Mouse (Mus musculus) liver, adult (tissue): ENCODE results near the gene Tmem150c.

Experiments used
- GATA4 ChIP-seq: IDR thresholded peaks from 2 replicates; pipeline ENCODE4 v1.6.1; 2014; ENCODE audit warnings: mild to moderate bottlenecking, low read length; ENCODE audit not compliant: insufficient replicate concordance

Gene Tmem150c

DNA sequence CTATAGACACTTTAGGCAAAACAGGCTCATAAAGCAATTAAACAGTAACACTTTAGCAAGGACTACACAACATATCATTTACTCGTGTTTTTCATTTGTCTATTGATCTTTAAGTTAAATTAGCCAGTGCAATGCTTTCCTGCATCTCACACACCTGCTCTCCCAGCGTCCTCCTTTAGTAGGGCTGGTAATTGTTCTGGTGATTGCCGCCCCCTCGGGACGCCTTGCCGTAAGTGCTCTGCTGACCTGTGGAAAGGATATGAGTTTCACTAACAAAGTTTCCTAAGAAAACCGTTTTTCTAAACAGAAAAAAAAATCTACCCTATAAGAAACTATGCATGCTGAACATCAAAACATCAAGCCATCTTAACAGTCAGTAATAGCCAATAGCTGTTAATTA lies 123.7 kb downstream of the Tmem150c start:
- TF ChIP-seq GATA4, result no peak

DNA sequence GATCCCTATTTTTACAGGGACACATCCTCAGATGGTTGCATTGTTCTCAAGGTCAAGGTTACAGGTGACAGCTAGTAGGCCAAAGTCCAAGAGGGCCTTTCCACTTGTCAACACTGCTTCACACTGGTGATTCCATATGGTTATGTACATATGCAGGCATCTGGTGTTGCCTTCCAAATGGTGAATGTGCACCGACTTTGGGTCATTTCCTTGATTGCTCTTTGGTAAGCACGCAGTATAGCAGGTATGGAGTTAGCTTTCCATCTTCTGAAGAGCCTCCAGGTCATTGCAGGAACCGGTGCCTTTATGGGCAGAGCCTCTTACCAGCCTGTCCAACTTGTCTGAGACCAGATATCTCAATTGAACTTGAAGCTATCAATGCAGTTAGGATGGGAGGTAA lies 127.0 kb downstream of the Tmem150c start:
- no peak for TF ChIP-seq GATA4

DNA sequence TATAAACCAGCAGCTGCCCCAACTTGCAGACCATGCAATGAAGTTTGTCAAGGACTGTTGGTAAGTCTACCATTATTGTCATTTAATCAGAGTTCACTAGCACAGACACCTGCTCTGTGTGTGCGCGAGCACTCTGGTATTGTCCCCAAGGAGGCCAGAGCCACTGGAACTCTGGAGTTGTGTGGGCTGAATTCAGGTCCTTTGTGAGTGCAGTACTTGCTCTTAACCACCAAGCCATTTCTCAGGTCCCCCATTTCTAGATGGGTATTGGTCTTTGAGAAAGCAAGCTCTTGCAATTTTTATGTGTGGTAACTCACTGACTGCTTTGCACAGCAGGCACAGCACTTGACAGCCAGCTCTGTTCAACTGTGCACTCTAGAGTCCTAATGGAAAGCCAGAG lies 127.5 kb downstream of the Tmem150c start:
- TF ChIP-seq GATA4, result no peak

DNA sequence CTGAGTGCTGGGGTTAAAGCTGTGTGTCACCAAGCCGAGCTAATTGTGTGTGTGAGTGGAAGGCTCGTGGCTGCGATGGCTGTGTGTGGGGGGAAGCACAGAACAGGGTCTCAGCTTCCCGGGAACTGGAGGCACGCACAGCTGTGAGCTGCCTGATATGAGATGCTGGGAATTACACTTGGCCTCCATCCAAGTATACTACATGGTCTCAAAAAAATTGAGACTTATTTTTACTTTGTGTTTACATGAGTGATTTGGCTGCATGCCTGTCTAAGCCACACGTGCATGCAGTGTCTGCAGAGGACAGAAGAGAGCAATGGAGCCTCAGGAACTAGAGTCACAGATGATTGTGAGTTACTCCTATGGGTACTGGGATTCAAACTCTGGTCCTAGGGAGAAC lies 129.5 kb downstream of the Tmem150c start:
- no peak for TF ChIP-seq GATA4
